Mouse (Mus musculus): ENCODE results near the gene Il34. TPM values are rescaled to one million over a fixed set of nuclear protein-coding genes. Genes with fewer than 3 reads are reported as not detected.

Gene Il34
- 35.4 and 40.4 TPM in 2 replicates for polyA plus RNA-seq (2012; rRNA removed)

- peak; percentile 39 for DNase-seq
- no peak for TF ChIP-seq POLR2A (IDR thresholded peaks at IDR 0.05; ENCODE audit: borderline replicate concordance, extremely low read depth, low read depth, low read length)
- no peak for TF ChIP-seq CTCF (IDR thresholded peaks at IDR 0.05; ENCODE audit: insufficient read depth, low read length)
- H3K4me3 ChIP-seq (replicated peaks; ENCODE audit: extremely low read depth, low read depth, low read length): peak within 1 kb of the TSS; percentile 64
- peaks cover 10% of the 10 kb centered on the region for H3K4me1 ChIP-seq (ENCODE audit: control insufficient read depth, insufficient read depth, low read length)
- WGBS: 30% methylated on average over 12 of the region's 12 CpGs
Measured at GRCm38 (mm10) chr8:110805669-110806068, at the start of gene Il34. Gene Il34 (minus strand): TSS chr8:110805924.

GRCm38 (mm10) chr8:110851186-110851585 is 45.5 kb upstream of the Il34 start:
- TF ChIP-seq CTCF (IDR thresholded peaks at IDR 0.05; ENCODE audit: insufficient read depth, low read length): no peak
- no peak for TF ChIP-seq POLR2A (IDR thresholded peaks at IDR 0.05; ENCODE audit: borderline replicate concordance, extremely low read depth, low read depth, low read length)
- 93% methylated on average over 10 of the region's 10 CpGs for WGBS
- H3K4me1 ChIP-seq (ENCODE audit: control insufficient read depth, insufficient read depth, low read length): peaks cover 2% of the 10 kb centered on the region; the same call in 1 of the 2 replicates
- no peak for DNase-seq
- H3K4me3 ChIP-seq (replicated peaks; ENCODE audit: extremely low read depth, low read depth, low read length): no peak overlapping the region

GRCm38 (mm10) chr8:110847645-110848495 is 42.1 kb upstream of the Il34 start:
- no peak overlapping the region for H3K4me3 ChIP-seq (replicated peaks; ENCODE audit: extremely low read depth, low read depth, low read length)
- H3K4me1 ChIP-seq (ENCODE audit: control insufficient read depth, insufficient read depth, low read length): peaks cover 6% of the 10 kb centered on the region
- DNase-seq: no peak
- WGBS: 34% methylated on average over 14 of the region's 14 CpGs
- no peak for TF ChIP-seq CTCF (IDR thresholded peaks at IDR 0.05; ENCODE audit: insufficient read depth, low read length)
- TF ChIP-seq POLR2A (IDR thresholded peaks at IDR 0.05; ENCODE audit: borderline replicate concordance, extremely low read depth, low read depth, low read length): no peak

- no peak for DNase-seq
- peak overlapping the region; percentile 100 for H3K4me3 ChIP-seq (replicated peaks; ENCODE audit: extremely low read depth, low read depth, low read length)
- TF ChIP-seq POLR2A (IDR thresholded peaks at IDR 0.05; ENCODE audit: borderline replicate concordance, extremely low read depth, low read depth, low read length) (no peak), CTCF (IDR thresholded peaks at IDR 0.05; ENCODE audit: insufficient read depth, low read length) (no peak)
- WGBS: under 1% methylated on average over 13 of the region's 13 CpGs
- peaks cover 6% of the 10 kb centered on the region for H3K4me1 ChIP-seq (ENCODE audit: control insufficient read depth, insufficient read depth, low read length)
Measured at GRCm38 (mm10) chr8:110847171-110847549, 41.4 kb upstream of the Il34 start.

- peaks cover 6% of the 10 kb centered on the region for H3K4me1 ChIP-seq (ENCODE audit: control insufficient read depth, insufficient read depth, low read length)
- H3K4me3 ChIP-seq (replicated peaks; ENCODE audit: extremely low read depth, low read depth, low read length): peak within 1 kb of the TSS; percentile 100
- TF ChIP-seq POLR2A (IDR thresholded peaks at IDR 0.05; ENCODE audit: borderline replicate concordance, extremely low read depth, low read depth, low read length) (peak; percentile 93), CTCF (IDR thresholded peaks at IDR 0.05; ENCODE audit: insufficient read depth, low read length) (no peak)
- DNase-seq: peak; percentile 79
- under 1% methylated on average over 53 of the region's 53 CpGs for WGBS
Measured at GRCm38 (mm10) chr8:110846405-110847170, 40.9 kb upstream of the Il34 start, which contains the start of the genes Cog4 and Sf3b3. Gene Cog4 (plus strand): TSS chr8:110846600. Gene Sf3b3 (minus strand): TSS chr8:110846787.

- DNase-seq: no peak
- TF ChIP-seq CTCF (IDR thresholded peaks at IDR 0.05; ENCODE audit: insufficient read depth, low read length) (no peak), POLR2A (IDR thresholded peaks at IDR 0.05; ENCODE audit: borderline replicate concordance, extremely low read depth, low read depth, low read length) (no peak)
- 3% methylated on average over 17 of the region's 17 CpGs for WGBS
- Histone ChIP-seq H3K4me3 (replicated peaks; ENCODE audit: extremely low read depth, low read depth, low read length) (peak overlapping the region; percentile 87), H3K4me1 (ENCODE audit: control insufficient read depth, insufficient read depth, low read length) (peaks cover 6% of the 10 kb centered on the region)
Measured at GRCm38 (mm10) chr8:110845821-110846404, 40.2 kb upstream of the Il34 start.

- no peak overlapping the region for H3K4me3 ChIP-seq (replicated peaks; ENCODE audit: extremely low read depth, low read depth, low read length)
- 58% methylated on average over 3 of the region's 3 CpGs for WGBS
Measured at GRCm38 (mm10) chr8:110844941-110845340, 39.2 kb upstream of the Il34 start.

GRCm38 (mm10) chr8:110843207-110843606 is 37.5 kb upstream of the Il34 start:
- 77% methylated on average over 5 of the region's 5 CpGs for WGBS
- no peak for DNase-seq
- Histone ChIP-seq H3K4me3 (replicated peaks; ENCODE audit: extremely low read depth, low read depth, low read length) (no peak overlapping the region), H3K4me1 (ENCODE audit: control insufficient read depth, insufficient read depth, low read length) (peaks cover 6% of the 10 kb centered on the region)
- no peak for TF ChIP-seq POLR2A (IDR thresholded peaks at IDR 0.05; ENCODE audit: borderline replicate concordance, extremely low read depth, low read depth, low read length)

More at GRCm38 (mm10) chr8:110844941-110845340, 39.2 kb upstream of the Il34 start:
- no peak for DNase-seq
- H3K4me1 ChIP-seq (ENCODE audit: control insufficient read depth, insufficient read depth, low read length): peaks cover 6% of the 10 kb centered on the region
- TF ChIP-seq CTCF (IDR thresholded peaks at IDR 0.05; ENCODE audit: insufficient read depth, low read length): no peak
- TF ChIP-seq POLR2A (IDR thresholded peaks at IDR 0.05; ENCODE audit: borderline replicate concordance, extremely low read depth, low read depth, low read length): no peak

- TF ChIP-seq POLR2A (IDR thresholded peaks at IDR 0.05; ENCODE audit: borderline replicate concordance, extremely low read depth, low read depth, low read length) (no peak), CTCF (IDR thresholded peaks at IDR 0.05; ENCODE audit: insufficient read depth, low read length) (no peak)
- peaks cover 4% of the 10 kb centered on the region for H3K4me1 ChIP-seq (ENCODE audit: control insufficient read depth, insufficient read depth, low read length)
- no peak overlapping the region for H3K4me3 ChIP-seq (replicated peaks; ENCODE audit: extremely low read depth, low read depth, low read length)
- 76% methylated on average over 3 of the region's 3 CpGs for WGBS
- DNase-seq: no peak
Measured at GRCm38 (mm10) chr8:110842012-110842574, 36.4 kb upstream of the Il34 start.

Measured in lung, adult 2 months (tissue).